Mouse (Mus musculus): ENCODE results near the gene Zfpl1. TPM values are rescaled to one million over a fixed set of nuclear protein-coding genes. Genes with fewer than 3 reads are reported as not detected.

The Zfpl1 gene
- polyA plus RNA-seq, 1 experiment, result 66.9 TPM

DNA sequence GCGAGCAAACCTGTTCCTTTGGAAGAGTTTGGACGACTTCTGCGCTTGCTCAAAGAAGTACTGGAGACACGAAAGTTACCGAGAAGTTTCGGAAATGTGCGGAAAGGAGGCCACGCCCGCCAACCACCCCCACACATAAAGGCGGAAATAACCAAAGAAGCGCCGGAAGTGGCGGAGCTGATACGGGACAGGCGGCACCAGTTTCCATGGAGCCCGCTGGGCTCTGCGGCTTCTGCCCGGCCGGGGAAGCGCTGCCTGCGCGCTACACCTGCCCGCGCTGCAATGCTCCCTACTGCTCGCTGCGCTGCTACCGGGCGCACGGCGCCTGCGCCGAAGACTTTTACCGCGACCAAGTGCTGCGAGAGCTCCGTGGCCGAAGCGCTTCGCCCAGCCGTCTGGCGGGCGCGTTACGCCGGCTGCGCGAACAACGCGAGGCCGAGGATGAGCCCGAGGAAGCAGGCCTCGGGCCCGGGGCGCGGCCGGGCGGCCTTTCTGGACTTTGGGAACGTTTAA, 23.7 kb downstream of the Zfpl1 start, which contains the start of gene Znhit2:
Znhit2 (plus strand) TSS at position 172 of the 513 bp plus-strand sequence.
- Histone ChIP-seq H3K27me3 (ENCODE audit: control insufficient read depth, insufficient read depth, low read length) (no peaks in the 10 kb centered on the region), H3K4me1 (ENCODE audit: control insufficient read depth, insufficient read depth, insufficient read length) (peaks cover 6% of the 10 kb centered on the region; the same call in 1 of the 2 replicates), H3K27ac (ENCODE audit: insufficient read depth, low read length) (peak within 1 kb of the TSS; percentile 89), H3K4me3 (ENCODE audit: extremely low read depth, insufficient read depth, insufficient read length) (peak within 1 kb of the TSS; percentile 96), H3K36me3 (ENCODE audit: control insufficient read depth, insufficient read depth, low read length) (peaks cover 4% of the 10 kb centered on the region)
- no peak for TF ChIP-seq CTCF (IDR thresholded peaks at IDR 0.05; ENCODE audit: extremely low read depth, insufficient read depth, insufficient read length, insufficient replicate concordance)
- TF ChIP-seq POLR2A (IDR thresholded peaks at IDR 0.05; ENCODE audit: low read depth, low read length), result peak; percentile 28; the same call in 1 of the 2 replicates
- DNase-seq (ENCODE audit: low read depth in 1 of 2, low spot score in 2 of 2), result peak; percentile 90 to 93
- under 1% methylated on average over 58 of the region's 58 CpGs for WGBS

DNA sequence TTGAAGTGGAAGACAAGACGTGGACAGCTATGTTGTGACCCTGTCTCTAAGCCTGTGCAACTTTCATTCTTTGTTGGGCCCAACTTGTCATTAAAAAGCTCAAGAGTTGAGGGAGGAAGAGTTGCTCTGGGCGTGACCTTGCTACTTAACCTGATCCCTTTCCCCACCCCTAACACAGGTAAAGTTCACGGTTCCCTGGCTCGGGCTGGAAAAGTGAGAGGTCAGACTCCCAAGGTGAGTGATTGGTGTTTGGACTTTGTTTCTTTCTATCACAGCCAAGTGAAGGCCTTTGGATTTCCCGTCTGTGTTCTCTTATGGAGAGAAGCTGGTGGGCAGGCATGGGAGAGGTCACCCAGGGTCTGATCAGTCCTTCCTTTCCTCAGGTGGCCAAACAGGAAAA, 25.8 kb downstream of the Zfpl1 start:
- Histone ChIP-seq H3K4me1 (ENCODE audit: control insufficient read depth, insufficient read depth, insufficient read length) (peaks cover 6% of the 10 kb centered on the region; the same call in 1 of the 2 replicates), H3K27ac (ENCODE audit: insufficient read depth, low read length) (no peak overlapping the region), H3K27me3 (ENCODE audit: control insufficient read depth, insufficient read depth, low read length) (no peaks in the 10 kb centered on the region), H3K4me3 (ENCODE audit: extremely low read depth, insufficient read depth, insufficient read length) (no peak overlapping the region), H3K36me3 (ENCODE audit: control insufficient read depth, insufficient read depth, low read length) (peaks cover 15% of the 10 kb centered on the region)
- WGBS, result 88% methylated on average over 5 of the region's 5 CpGs
- TF ChIP-seq POLR2A (IDR thresholded peaks at IDR 0.05; ENCODE audit: low read depth, low read length) (no peak), CTCF (IDR thresholded peaks at IDR 0.05; ENCODE audit: extremely low read depth, insufficient read depth, insufficient read length, insufficient replicate concordance) (no peak)
- no peak for DNase-seq (ENCODE audit: low read depth in 1 of 2, low spot score in 2 of 2)

GRCm38 (mm10) chr19:6058513-6058912, 26.2 kb downstream of the Zfpl1 start:
- peaks cover 20% of the 10 kb centered on the region for H3K36me3 ChIP-seq (ENCODE audit: control insufficient read depth, insufficient read depth, low read length)
- H3K27ac ChIP-seq (ENCODE audit: insufficient read depth, low read length), result no peak overlapping the region
- WGBS, result 33% methylated on average over 5 of the region's 5 CpGs
- peaks cover 6% of the 10 kb centered on the region; the same call in 1 of the 2 replicates for H3K4me1 ChIP-seq (ENCODE audit: control insufficient read depth, insufficient read depth, insufficient read length)
- no peaks in the 10 kb centered on the region for H3K27me3 ChIP-seq (ENCODE audit: control insufficient read depth, insufficient read depth, low read length)
- H3K4me3 ChIP-seq (ENCODE audit: extremely low read depth, insufficient read depth, insufficient read length), result peak overlapping the region; percentile 90; the same call in 1 of the 2 replicates
- no peak for DNase-seq (ENCODE audit: low read depth in 1 of 2, low spot score in 2 of 2)
- TF ChIP-seq POLR2A (IDR thresholded peaks at IDR 0.05; ENCODE audit: low read depth, low read length) (no peak), CTCF (IDR thresholded peaks at IDR 0.05; ENCODE audit: extremely low read depth, insufficient read depth, insufficient read length, insufficient replicate concordance) (no peak)

- under 1% methylated on average over 63 of the region's 63 CpGs for WGBS
- no peaks in the 10 kb centered on the region for H3K27me3 ChIP-seq (ENCODE audit: control insufficient read depth, insufficient read depth, low read length)
- peak; percentile 95 to 99 for DNase-seq (ENCODE audit: low read depth in 1 of 2, low spot score in 2 of 2)
- H3K4me1 ChIP-seq (ENCODE audit: control insufficient read depth, insufficient read depth, insufficient read length), result peaks cover 4% of the 10 kb centered on the region; the same call in 1 of the 2 replicates
- peak within 1 kb of the TSS; percentile 94 for H3K4me3 ChIP-seq (ENCODE audit: extremely low read depth, insufficient read depth, insufficient read length)
- TF ChIP-seq POLR2A (IDR thresholded peaks at IDR 0.05; ENCODE audit: low read depth, low read length), result peak; percentile 78
- no peak for TF ChIP-seq CTCF (IDR thresholded peaks at IDR 0.05; ENCODE audit: extremely low read depth, insufficient read depth, insufficient read length, insufficient replicate concordance)
- H3K27ac ChIP-seq (ENCODE audit: insufficient read depth, low read length), result peak within 1 kb of the TSS; percentile 81
- peaks cover 29% of the 10 kb centered on the region for H3K36me3 ChIP-seq (ENCODE audit: control insufficient read depth, insufficient read depth, low read length)
These were observed 27.3 kb downstream of the Zfpl1 start, which contains the start of the genes Mrpl49 and Fau for GRCm38 (mm10) chr19:6057313-6058096. Gene Mrpl49 (minus strand): TSS chr19:6057785. Gene Fau (plus strand): TSS chr19:6057844.

- TF ChIP-seq POLR2A (IDR thresholded peaks at IDR 0.05; ENCODE audit: low read depth, low read length), result no peak
- no peak for TF ChIP-seq CTCF (IDR thresholded peaks at IDR 0.05; ENCODE audit: extremely low read depth, insufficient read depth, insufficient read length, insufficient replicate concordance)
- WGBS, result 55% methylated on average over 4 of the region's 4 CpGs
- Histone ChIP-seq H3K4me1 (ENCODE audit: control insufficient read depth, insufficient read depth, insufficient read length) (no peaks in the 10 kb centered on the region; the same call in 1 of the 2 replicates), H3K27me3 (ENCODE audit: control insufficient read depth, insufficient read depth, low read length) (no peaks in the 10 kb centered on the region), H3K36me3 (ENCODE audit: control insufficient read depth, insufficient read depth, low read length) (peaks cover 37% of the 10 kb centered on the region), H3K4me3 (ENCODE audit: extremely low read depth, insufficient read depth, insufficient read length) (peak overlapping the region; percentile 94; the same call in 1 of the 2 replicates), H3K27ac (ENCODE audit: insufficient read depth, low read length) (no peak overlapping the region)
- no peak for DNase-seq (ENCODE audit: low read depth in 1 of 2, low spot score in 2 of 2)
These were observed 28.1 kb downstream of the Zfpl1 start for GRCm38 (mm10) chr19:6056696-6057095.

GRCm38 (mm10) chr19:6054296-6054695, 30.5 kb downstream of the Zfpl1 start:
- 77% methylated on average over 5 of the region's 5 CpGs for WGBS

More at GRCm38 (mm10) chr19:6054296-6054695, 30.5 kb downstream of the Zfpl1 start:
- H3K27ac ChIP-seq (ENCODE audit: insufficient read depth, low read length), result no peak overlapping the region
- H3K4me3 ChIP-seq (ENCODE audit: extremely low read depth, insufficient read depth, insufficient read length), result no peak overlapping the region
- H3K36me3 ChIP-seq (ENCODE audit: control insufficient read depth, insufficient read depth, low read length), result peaks cover 59% of the 10 kb centered on the region
- TF ChIP-seq CTCF (IDR thresholded peaks at IDR 0.05; ENCODE audit: extremely low read depth, insufficient read depth, insufficient read length, insufficient replicate concordance) (no peak), POLR2A (IDR thresholded peaks at IDR 0.05; ENCODE audit: low read depth, low read length) (no peak)
- no peaks in the 10 kb centered on the region for H3K27me3 ChIP-seq (ENCODE audit: control insufficient read depth, insufficient read depth, low read length)
- DNase-seq (ENCODE audit: low read depth in 1 of 2, low spot score in 2 of 2), result no peak
- peaks cover 12% of the 10 kb centered on the region; the same call in 1 of the 2 replicates for H3K4me1 ChIP-seq (ENCODE audit: control insufficient read depth, insufficient read depth, insufficient read length)
